Mouse (Mus musculus) C2C12 (cell line): ENCODE measurements at regions not wholly inside any gene's neighbourhood (a gene's known extent, or its start where the extent isn't known, plus 50 kb on each side); places are given as distances from the start of the nearest gene placed in this dataset.

Source experiments
- CEBPB ChIP-seq: IDR thresholded peaks from one replicate; pipeline ENCODE4 v1.6.1; 2011; ENCODE audit warnings: low read depth, mild to moderate bottlenecking, control low read depth, moderate library complexity
- CTCF ChIP-seq: IDR thresholded peaks from one replicate; pipeline ENCODE4 v1.5.1; 2011; ENCODE audit not compliant: control insufficient read depth, insufficient read depth, insufficient read length
- FOSL1 ChIP-seq: IDR thresholded peaks from one replicate; pipeline ENCODE4 v1.8.0; 2011; ENCODE audit warnings: mild to moderate bottlenecking, low read length; ENCODE audit not compliant: poor library complexity, insufficient read depth, severe bottlenecking
- MAX ChIP-seq: IDR thresholded peaks from one replicate; pipeline ENCODE4 v1.6.1; 2011; ENCODE audit warnings: mild to moderate bottlenecking, control low read depth
- MYOD1 ChIP-seq: IDR thresholded peaks from one replicate; pipeline ENCODE4 v1.6.1; 2011; ENCODE audit warnings: low read depth; ENCODE audit not compliant: control insufficient read depth, insufficient read length
- USF1 ChIP-seq: IDR thresholded peaks from one replicate; pipeline ENCODE4 v1.6.1; 2011; ENCODE audit warnings: low read depth, mild to moderate bottlenecking, control low read depth, moderate library complexity

DNA sequence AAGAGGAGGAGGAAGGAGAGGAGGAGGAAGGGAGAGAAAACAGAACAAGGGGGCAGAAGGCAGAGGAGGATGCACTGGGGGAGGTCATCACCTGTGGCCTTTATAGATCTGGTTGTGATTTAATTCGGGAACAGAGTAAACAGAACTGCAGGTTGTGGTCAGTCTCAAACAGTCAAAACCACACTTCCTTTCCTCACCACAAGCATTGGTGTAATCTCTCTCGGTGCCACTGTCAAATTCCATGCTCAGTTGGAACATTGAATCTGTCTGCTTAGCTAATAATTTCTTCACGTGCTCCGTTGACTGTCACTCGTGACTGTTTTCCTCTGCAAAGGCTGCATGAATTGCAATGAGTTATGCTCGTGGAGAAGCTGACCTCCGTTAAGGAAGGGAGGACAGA is 143.6 kb upstream of the Chrm3 start:
- TF ChIP-seq CTCF (no peak), USF1 (no peak), MYOD1 (no peak), CEBPB (no peak), MAX (no peak), FOSL1 (no peak)
